Mouse (Mus musculus) right cerebral cortex, adult 2 months (tissue): ENCODE measurements at regions not wholly inside any gene's neighbourhood (a gene's known extent, or its start where the extent isn't known, plus 50 kb on each side); places are given as distances from the start of the nearest gene placed in this dataset.

Experiments used
- DNase-seq, 2 experiments: peaks; one replicate each; pipeline ENCODE4 v3.0.0; 2021 to 2022; ENCODE audit warnings: low spot score in 2 of 2

DNA sequence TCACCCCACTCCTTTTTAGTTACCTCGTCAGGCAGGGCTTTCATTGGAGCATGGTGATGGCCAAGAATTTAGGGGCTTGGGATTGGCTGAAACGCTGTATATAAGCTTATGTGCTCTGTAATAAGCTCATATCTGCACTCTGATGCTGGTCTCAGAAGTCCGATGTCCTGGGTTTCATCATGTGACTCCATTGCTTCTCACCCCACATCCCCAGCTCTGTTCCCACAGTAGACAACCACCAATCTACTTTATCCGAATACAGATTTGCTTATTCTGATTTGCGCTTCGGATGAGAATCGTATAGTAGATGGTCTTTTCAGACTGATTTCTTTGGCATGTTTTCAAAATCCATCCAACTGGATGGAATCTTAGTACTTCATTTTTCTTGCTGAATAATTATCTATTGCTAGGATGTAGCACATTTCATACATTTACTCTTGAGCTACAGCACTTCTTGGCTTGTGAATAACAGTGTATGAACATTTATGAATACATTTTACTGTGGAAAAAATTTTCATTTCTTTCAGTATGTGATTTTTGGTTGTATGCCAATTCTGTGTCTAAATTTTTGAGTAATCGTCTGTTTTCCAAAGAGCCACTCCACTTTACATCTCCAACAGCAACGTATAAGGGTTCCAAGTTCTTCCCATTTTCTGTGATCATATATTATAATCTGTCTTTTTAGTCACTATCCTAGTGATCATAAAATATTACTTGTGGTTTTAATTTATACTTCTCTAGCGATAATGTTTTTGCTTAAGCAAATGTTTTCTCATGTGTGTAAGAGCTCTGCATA is 185.7 kb downstream of the Hace1 start:
- DNase-seq = no peak

- DNase-seq = no peak
Measured at GRCm38 (mm10) chr10:45779720-45780119, 202.1 kb downstream of the Hace1 start.

- DNase-seq = no peak
Measured at GRCm38 (mm10) chr10:45783026-45783425, 205.4 kb downstream of the Hace1 start.

GRCm38 (mm10) chr10:45783461-45784149 is 206.0 kb downstream of the Hace1 start:
- no peak for DNase-seq

- DNase-seq = no peak
Measured at GRCm38 (mm10) chr10:45784150-45784479, 206.5 kb downstream of the Hace1 start.

- DNase-seq = peak; percentile 31 to 32
Measured at GRCm38 (mm10) chr10:45784575-45784974, 206.9 kb downstream of the Hace1 start.

- DNase-seq = no peak
Measured at GRCm38 (mm10) chr10:45788356-45788755, 210.7 kb downstream of the Hace1 start.

DNA sequence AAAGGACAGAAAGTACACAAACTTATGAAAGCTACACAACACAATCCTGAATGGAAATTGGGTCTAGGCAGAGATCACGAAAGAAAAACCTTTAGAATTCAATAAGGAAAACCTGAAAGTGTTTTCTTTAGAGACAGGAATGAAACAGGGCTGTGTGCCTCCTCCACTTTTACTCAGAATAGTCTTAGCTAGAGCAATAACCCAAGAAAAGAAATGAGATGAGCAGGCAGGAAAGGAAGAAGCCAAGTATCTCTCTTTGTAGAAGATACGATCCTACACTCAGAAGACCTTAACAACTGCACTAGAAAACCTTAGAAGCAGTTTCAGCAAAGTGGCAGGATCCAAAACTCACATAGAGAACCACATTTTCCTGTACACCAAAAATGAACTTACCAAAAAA is 218.0 kb downstream of the Hace1 start:
- DNase-seq = no peak

- peak; percentile 29 to 57 for DNase-seq
Measured at GRCm38 (mm10) chr10:45800070-45800851, 222.6 kb downstream of the Hace1 start.

- DNase-seq = no peak
Measured at GRCm38 (mm10) chr10:45801463-45801862, 223.8 kb downstream of the Hace1 start.

DNA sequence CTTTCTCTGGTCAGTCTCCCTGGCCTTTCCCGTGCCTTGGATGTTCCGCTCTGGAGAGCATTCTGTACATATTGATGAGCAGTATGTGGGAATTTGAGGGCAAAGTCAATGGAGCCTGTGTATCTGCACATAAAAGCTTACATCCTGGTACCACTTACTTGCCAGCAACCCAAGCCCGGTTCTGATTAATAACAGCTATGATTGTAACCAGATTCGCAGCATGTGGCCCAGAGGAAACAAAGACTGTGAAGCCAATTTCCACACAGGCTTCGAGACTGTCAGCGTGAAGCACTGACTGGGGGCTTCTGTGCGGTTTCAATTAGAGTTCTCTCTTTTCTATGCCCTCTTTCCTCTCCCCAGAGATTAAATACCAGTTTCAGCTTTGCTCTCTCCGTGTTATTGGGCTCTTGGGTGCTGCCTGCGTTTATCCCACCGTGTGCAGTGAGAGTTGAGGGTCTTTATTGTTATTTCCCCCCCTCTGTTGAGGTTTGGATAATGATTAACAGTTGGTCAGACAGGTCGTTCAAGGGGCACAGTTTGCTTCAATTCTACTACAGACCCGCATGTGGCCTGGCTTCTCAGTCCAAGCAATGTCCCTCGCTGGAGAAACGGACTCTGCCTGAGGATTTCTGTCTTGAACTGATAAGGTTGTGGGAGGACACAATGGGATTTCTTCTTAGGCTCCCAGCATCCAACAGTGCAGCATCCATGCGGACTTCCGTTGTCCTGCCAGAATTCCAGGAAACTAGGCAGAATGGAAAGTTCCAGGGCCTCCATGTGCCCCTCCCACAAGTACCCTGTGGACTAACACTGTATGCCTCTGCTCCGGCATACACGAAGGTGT is 229.6 kb downstream of the Hace1 start:
- no peak for DNase-seq

DNA sequence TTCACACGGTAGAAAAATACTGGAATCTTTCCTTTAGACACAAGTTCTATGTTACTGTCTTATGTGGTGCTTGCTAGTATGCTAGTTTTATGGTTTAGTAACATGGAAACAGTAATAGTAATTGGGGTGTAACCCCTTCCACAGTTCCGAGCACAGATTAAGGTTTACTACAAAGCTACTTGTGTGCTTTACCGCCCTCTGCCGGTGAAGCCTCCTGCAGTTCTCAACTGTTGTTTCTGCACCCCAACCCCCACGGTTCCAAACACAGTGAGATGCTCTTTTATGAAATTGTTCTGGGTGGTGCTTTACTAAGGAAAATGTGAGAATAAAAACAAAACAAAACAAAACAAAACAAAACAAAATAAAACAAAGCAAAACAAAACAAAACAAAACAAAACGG is 234.3 kb downstream of the Hace1 start:
- DNase-seq = peak; percentile 18 to 22

DNA sequence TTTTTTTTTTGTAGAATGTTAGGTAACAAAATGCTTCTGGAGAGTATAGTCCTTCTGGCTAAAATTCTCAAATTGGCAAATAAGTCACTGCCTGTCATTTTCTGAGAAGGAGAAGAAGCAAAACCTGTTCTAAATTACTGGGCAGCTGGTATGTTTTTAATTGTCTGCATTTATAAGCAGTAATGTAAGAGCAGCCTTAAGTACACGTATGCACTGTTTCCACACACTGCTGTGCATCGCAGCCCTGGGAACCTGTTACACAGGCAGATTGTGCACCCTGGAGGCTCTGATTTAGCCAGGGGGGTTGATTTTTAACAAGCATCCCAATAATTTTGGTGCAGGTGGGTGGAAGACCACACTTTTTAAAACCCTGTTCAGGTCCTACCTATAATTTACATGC is 236.2 kb downstream of the Hace1 start:
- DNase-seq = no peak

GRCm38 (mm10) chr10:45816679-45817078 is 239.1 kb downstream of the Hace1 start:
- no peak for DNase-seq

GRCm38 (mm10) chr10:45820986-45821655 is 243.5 kb downstream of the Hace1 start:
- DNase-seq = no peak

- DNase-seq = no peak
Measured at GRCm38 (mm10) chr10:45822251-45822650, 244.6 kb downstream of the Hace1 start.

- DNase-seq = no peak
Measured at GRCm38 (mm10) chr10:45823612-45824011, 246.0 kb downstream of the Hace1 start.

GRCm38 (mm10) chr10:45848654-45849053 is 271.0 kb downstream of the Hace1 start:
- DNase-seq = no peak

DNA sequence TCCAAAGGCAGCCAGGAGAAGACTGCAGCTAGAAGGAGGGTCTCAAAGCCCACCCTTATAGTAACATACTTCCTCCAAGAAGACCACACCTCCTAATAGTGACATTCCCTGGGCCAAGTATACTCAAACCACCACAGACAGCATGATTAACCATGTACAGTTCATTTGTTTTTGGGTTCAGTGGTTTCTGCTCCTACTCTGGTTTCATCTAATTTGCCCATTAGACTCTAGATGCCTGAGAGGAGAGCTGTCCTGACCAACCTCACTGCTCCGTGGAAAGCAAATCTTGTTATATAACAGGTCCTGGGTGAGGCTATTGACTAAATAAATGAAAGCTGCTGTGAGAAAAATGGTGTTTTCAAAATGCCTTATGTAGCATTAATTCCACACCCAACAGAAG is 272.2 kb downstream of the Hace1 start:
- no peak for DNase-seq

GRCm38 (mm10) chr10:45850625-45851024 is 273.0 kb downstream of the Hace1 start:
- no peak for DNase-seq

DNA sequence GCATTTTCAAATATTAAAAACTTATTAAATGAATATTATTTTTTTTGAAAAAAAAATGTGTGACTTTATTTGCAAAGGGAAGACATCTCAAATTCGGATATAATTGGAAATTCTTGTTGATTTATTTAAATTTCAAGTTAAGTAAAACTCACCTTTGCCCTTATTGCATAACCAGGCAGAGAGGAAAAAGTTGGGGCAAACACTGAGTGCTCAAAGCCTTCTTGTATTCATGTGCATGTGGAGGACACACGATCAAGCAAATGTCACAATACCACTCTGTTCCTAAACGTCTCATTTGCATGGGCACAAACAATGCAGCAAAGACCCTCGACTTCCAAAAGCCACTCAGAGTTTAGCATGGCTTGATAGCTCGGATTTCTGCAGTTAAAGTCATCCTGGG is 275.1 kb downstream of the Hace1 start:
- no peak for DNase-seq
